Mouse (Mus musculus) ES-E14 (cell line): Measurements from ENCODE around the gene Vmn2r7. TPM values are rescaled to one million over a fixed set of nuclear protein-coding genes. Genes with fewer than 3 reads are reported as not detected.
"Not testable (repeated sequence)": the region's sequence is repeated elsewhere in the genome, so short reads cannot be mapped to it uniquely, and the experiment has no call there.

ENCODE experiments used
- DNase-seq: peaks from one replicate; pipeline ENCODE4 v3.0.0-alpha.2; 2013; ENCODE audit warnings: low read depth, low spot score
- H3K27ac ChIP-seq: 2 replicates; pipeline ENCODE4 v1.5.1; 2012; ENCODE audit warnings: low read depth, mild to moderate bottlenecking, low read length, moderate library complexity, mixed read lengths; ENCODE audit not compliant: poor library complexity, insufficient read depth, severe bottlenecking
- H3K36me3 ChIP-seq: 2 replicates; pipeline ENCODE4 v1.6.1; 2012; ENCODE audit warnings: mild to moderate bottlenecking, low read length, moderate library complexity, mixed read lengths; ENCODE audit not compliant: control insufficient read depth, poor library complexity, insufficient read depth, severe bottlenecking
- H3K4me1 ChIP-seq, 2 experiments: fragments of 150-350 bp in 1 of 2; sonication (generic) in 1 of 2; 2 replicates each; pipeline ENCODE4 v1.6.1; 2012; ENCODE audit warnings: low read length in 2 of 2, mild to moderate bottlenecking in 1 of 2, mixed read lengths in 1 of 2; ENCODE audit not compliant: control insufficient read depth in 2 of 2, insufficient read depth in 2 of 2, poor library complexity in 1 of 2
- H3K4me3 ChIP-seq, 2 experiments: fragments of 150-350 bp in 1 of 2; sonication (generic) in 1 of 2; 2 replicates each; pipeline ENCODE4 v1.5.1; 2012; ENCODE audit warnings: low read length in 2 of 2, low read depth in 1 of 2, mild to moderate bottlenecking in 1 of 2, mixed read lengths in 1 of 2; ENCODE audit not compliant: insufficient read depth in 1 of 2, poor library complexity in 1 of 2, severe bottlenecking in 1 of 2
- H3K9ac ChIP-seq: 2 replicates; pipeline ENCODE4 v1.6.1; 2012; ENCODE audit warnings: low read depth, mild to moderate bottlenecking, low read length, mixed read lengths; ENCODE audit not compliant: poor library complexity, insufficient read depth, severe bottlenecking
- H3K9me3 ChIP-seq: fragments of 150-350 bp; sonication (generic); 2 replicates; pipeline ENCODE4 v1.6.1; 2012; ENCODE audit warnings: low read depth, mild to moderate bottlenecking, low read length; ENCODE audit not compliant: control insufficient read depth, insufficient read depth
- CHD2 ChIP-seq: IDR thresholded peaks from 2 replicates; pipeline ENCODE4 v1.6.1; 2014; ENCODE audit warnings: mild to moderate bottlenecking, low read depth, low read length, inconsistent platforms
- HCFC1 ChIP-seq: IDR thresholded peaks from 2 replicates; pipeline ENCODE4 v1.6.1; 2012; ENCODE audit warnings: low read length, inconsistent platforms, borderline replicate concordance; ENCODE audit not compliant: insufficient read depth
- MAFK ChIP-seq: IDR thresholded peaks from 2 replicates; pipeline ENCODE4 v1.6.1; 2014; ENCODE audit warnings: mild to moderate bottlenecking, low read depth, low read length, inconsistent platforms; ENCODE audit not compliant: insufficient read depth
- ZC3H11A ChIP-seq: IDR thresholded peaks from 2 replicates; pipeline ENCODE4 v1.6.1; 2012; ENCODE audit warnings: low read depth, mild to moderate bottlenecking, inconsistent platforms, low read length, borderline replicate concordance
- ZNF384 ChIP-seq: IDR thresholded peaks from 2 replicates; pipeline ENCODE4 v1.6.1; 2012; ENCODE audit warnings: low read depth, low read length, inconsistent platforms
- in situ Hi-C, 2 experiments: fragments of 600-800 bp; cut with MboI; formaldehyde crosslinking; loops; one replicate each; pipeline ENCODE4 v1.15.1; 2025; ENCODE audit warnings: low sequenced_read_pairs in 2 of 2, inconsistent platforms in 1 of 2; ENCODE audit not compliant: unreplicated experiment in 2 of 2
- total RNA-seq: library from RNA; depleted of rRNA; stranded (reverse); fragments of 300-350 nt; gene quantifications from 2 replicates; pipeline ENCODE4 v1.2.3, GENCODE M21; 2012; rRNA removed

Gene Vmn2r7
- not detected in 2 replicates for total RNA-seq

DNA sequence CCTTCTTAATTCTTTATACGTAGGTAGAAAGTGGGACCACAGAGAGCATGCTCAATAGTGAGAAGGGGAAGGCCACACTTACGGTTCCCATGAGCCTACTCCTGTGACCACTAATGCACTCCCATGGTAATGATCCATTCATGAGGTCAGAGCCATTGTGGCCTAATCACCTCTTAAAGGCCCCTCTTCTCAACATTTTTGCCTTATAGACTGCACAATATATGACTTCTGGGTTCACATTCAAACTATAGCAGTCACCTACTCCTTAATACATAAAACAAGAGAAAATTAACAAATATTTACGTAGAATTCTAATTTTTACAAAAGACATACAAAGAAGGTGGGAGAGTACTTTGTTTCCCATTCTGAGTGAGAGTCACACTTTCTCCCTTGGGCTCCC is at the start of gene Vmn2r7:
TSS of gene Vmn2r7 (minus strand) at position 101 of the 400 bp plus-strand sequence.
- in situ Hi-C loops, H3K27ac ChIP-seq, H3K9ac ChIP-seq: not testable (repeated sequence)

DNA sequence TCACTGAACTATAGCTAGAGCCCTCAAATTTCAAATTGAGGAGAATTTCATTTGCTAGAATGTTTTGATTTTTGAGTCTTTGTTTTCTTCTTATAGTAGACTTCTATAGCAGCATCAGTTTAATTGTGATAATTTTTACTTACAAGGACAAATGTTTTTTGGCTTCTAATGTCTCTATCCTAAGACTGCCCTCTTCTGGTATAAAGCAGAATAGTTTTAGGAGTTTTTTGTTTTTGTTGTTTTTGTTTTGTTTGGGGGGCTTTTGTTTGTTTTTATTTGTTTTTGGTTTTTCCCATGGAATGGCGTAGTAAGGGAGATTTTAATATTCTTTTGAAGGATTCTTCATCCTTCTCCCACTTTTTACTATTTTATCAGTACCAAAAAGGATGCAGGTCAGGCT is 45.2 kb upstream of the Vmn2r7 start:
- H3K9me3 ChIP-seq: no peaks in the 10 kb centered on the region
- DNase-seq: no peak
- no peaks in the 10 kb centered on the region for H3K36me3 ChIP-seq
- TF ChIP-seq CHD2 (no peak), MAFK (no peak), ZC3H11A (no peak), ZNF384 (no peak), HCFC1 (no peak)
- no peak overlapping the region for H3K4me3 ChIP-seq
- H3K27ac ChIP-seq: no peak overlapping the region
- in situ Hi-C loops: no loop called here
- no peak overlapping the region for H3K9ac ChIP-seq
- H3K4me1 ChIP-seq: no peaks in the 10 kb centered on the region

More for the DNA sequence above, at the start of gene Vmn2r7:
- H3K9me3 ChIP-seq, DNase-seq, H3K36me3 ChIP-seq, H3K4me3 ChIP-seq, H3K4me1 ChIP-seq: not testable (repeated sequence)

DNA sequence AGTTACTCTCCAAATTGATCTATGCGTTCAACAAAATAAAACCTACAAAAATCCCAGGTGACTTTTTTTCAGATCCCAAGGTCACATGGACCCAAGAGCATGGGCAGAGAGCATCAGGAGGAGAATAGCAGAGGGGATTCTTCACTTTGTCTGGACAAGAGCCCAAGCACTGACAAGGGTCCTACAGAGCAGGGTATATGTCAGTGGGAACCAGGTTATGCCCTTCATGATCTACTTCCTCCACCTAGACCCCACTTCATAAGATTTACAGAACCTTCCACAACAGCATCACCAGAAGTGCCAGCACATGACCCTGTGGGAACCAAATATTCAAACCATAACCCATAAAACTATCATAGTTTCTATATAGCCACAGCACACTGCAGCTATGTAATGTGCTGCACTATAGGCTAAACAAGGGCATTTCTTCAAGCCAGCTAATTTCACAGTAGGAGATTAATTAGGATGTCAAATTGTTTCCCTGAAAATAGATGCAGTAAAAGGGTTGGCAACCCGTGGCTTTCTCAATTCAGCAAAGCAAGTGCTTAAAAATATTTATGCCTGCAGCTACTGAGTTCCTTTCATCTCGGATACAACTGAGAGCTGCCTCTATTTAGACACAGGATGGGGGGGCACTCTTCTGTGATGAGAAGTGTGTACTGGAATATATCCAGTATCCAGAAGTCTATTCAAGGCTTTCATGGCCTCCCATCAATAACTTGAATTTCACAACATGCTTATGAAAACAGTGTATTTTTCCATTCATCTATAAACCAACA is 33.8 kb upstream of the Vmn2r7 start:
- in situ Hi-C loops: no loop called here
- no peak overlapping the region for H3K4me3 ChIP-seq
- no peak for TF ChIP-seq ZC3H11A
- TF ChIP-seq HCFC1: no peak
- TF ChIP-seq ZNF384: no peak
- TF ChIP-seq CHD2: no peak
- no peak for TF ChIP-seq MAFK
- no peaks in the 10 kb centered on the region for H3K4me1 ChIP-seq
- DNase-seq: no peak
- no peak overlapping the region for H3K9ac ChIP-seq
- no peaks in the 10 kb centered on the region for H3K9me3 ChIP-seq
- no peaks in the 10 kb centered on the region for H3K36me3 ChIP-seq
- no peak overlapping the region for H3K27ac ChIP-seq

DNA sequence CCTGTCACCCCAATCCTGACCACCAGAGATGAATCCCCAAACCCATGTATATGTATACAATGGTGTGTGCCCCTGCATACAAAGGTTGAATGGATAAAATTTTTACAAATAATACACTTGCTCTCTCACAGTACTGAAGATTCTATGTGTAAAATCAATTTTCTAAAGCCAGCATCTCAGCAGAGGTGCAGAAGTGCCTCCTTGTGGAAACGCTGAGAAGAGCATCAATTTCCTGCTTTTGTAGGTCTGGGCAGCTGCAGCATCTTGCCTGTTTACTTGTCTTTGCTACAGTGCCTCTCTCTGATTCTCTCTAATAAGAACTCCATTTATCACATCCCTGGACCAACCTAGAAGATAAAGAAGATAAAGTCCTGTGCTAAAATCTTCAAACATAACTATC is 32.1 kb upstream of the Vmn2r7 start:
- no peak for DNase-seq
- H3K9ac ChIP-seq: no peak overlapping the region
- H3K4me3 ChIP-seq: no peak overlapping the region
- H3K27ac ChIP-seq: no peak overlapping the region
- H3K4me1 ChIP-seq: no peaks in the 10 kb centered on the region
- no peak for TF ChIP-seq HCFC1
- TF ChIP-seq ZC3H11A: no peak
- no peak for TF ChIP-seq CHD2
- TF ChIP-seq MAFK: no peak
- TF ChIP-seq ZNF384: no peak
- in situ Hi-C loops: no loop called here
- H3K9me3 ChIP-seq: no peaks in the 10 kb centered on the region
- no peaks in the 10 kb centered on the region for H3K36me3 ChIP-seq

DNA sequence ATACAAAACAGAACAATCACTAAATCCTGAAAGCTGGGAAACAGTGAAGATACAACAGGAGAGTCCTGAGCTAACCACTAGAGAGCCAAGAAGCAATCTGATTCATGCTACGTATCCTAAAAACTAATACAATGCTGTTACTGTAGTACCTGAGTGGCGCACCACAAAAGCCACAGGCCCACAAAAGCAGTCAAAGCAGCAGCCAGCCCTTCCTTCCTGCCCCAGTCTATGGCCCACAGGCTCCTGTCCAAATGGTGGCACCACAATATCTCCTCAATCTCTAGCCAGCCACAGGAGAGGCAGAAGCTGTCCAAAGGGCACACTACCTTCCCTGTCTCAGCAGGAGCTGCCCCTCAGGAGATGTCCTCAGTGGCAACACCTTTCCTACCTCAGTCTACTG is 1.7 kb downstream of the Vmn2r7 start:
- no peak for DNase-seq

More for the DNA sequence above, 1.7 kb downstream of the Vmn2r7 start:
- TF ChIP-seq ZC3H11A (no peak), ZNF384 (no peak), HCFC1 (no peak), CHD2 (no peak), MAFK (no peak)
- no peaks in the 10 kb centered on the region for H3K9me3 ChIP-seq
- H3K4me3 ChIP-seq: no peak overlapping the region
- H3K4me1 ChIP-seq: no peaks in the 10 kb centered on the region
- H3K9ac ChIP-seq: no peak overlapping the region
- H3K27ac ChIP-seq: no peak overlapping the region
- in situ Hi-C loops: no loop called here
- no peaks in the 10 kb centered on the region for H3K36me3 ChIP-seq
